In genomic region chr19:42147769-42148568, GRCm38 (mm10) we compare ENCODE assay signal across 8 mouse cellular contexts. TPM values are rescaled to one million over a fixed set of nuclear protein-coding genes. Genes with fewer than 3 reads are reported as not detected.
DNase-seq lines count a peak whose midpoint lies in the region; ATAC-seq lines count a peak whose summit lies in the region.

No protein-coding gene starts in this region.

- H3K4me2 ChIP-seq in midbrain, embryonic 16.5 days (ENCODE audit: low read length): peak overlapping the region; percentile 83
- H3K4me2 ChIP-seq in stomach, embryonic 14.5 days (replicated peaks; ENCODE audit: low read depth, low read length): peak overlapping the region; percentile 90

- 0 out of 2 replicates have a peak, but pooled peaks cover 2% of the 10 kb centered on the region for H3K4me1 ChIP-seq in midbrain, embryonic 16.5 days (ENCODE audit: control insufficient read depth, insufficient read depth, low read length)
- peaks cover 38% of the 10 kb centered on the region for H3K4me1 ChIP-seq in stomach, embryonic 14.5 days (ENCODE audit: control insufficient read depth, insufficient read depth, low read length)

- peaks cover 15% of the 10 kb centered on the region for H3K27me3 ChIP-seq in midbrain, embryonic 16.5 days (ENCODE audit: control insufficient read depth, insufficient read depth, low read depth, low read length)
- H3K27me3 ChIP-seq in stomach, embryonic 14.5 days (ENCODE audit: control insufficient read depth, insufficient read depth, low read length): no peaks in the 10 kb centered on the region

- peak; percentile 62 to 66 for DNase-seq in layer of hippocampus, postnatal 10 days (ENCODE audit: low spot score in 2 of 2)
- DNase-seq in layer of hippocampus, adult 11-12 months (ENCODE audit: low spot score): no peak
- DNase-seq in cerebellum, postnatal 14 days: peak; percentile 67 to 73
- DNase-seq in gastrocnemius, postnatal 25 days: peak; percentile 77
- DNase-seq in induced T-regulatory cell, adult 2 months (ENCODE audit: low read depth): peak; percentile 55
- DNase-seq in liver: peak; percentile 34

- H3K9me3 ChIP-seq in midbrain, embryonic 16.5 days (replicated peaks; ENCODE audit: control insufficient read depth, low read length, poor library complexity, severe bottlenecking): no peaks in the 10 kb centered on the region
- no peaks in the 10 kb centered on the region for H3K9me3 ChIP-seq in stomach, embryonic 14.5 days (ENCODE audit: control insufficient read depth, low read depth, low read length)

- H3K27ac ChIP-seq in midbrain, embryonic 16.5 days (ENCODE audit: low read length): peak overlapping the region; percentile 58
- H3K27ac ChIP-seq in stomach, embryonic 14.5 days (ENCODE audit: low read length): peak overlapping the region; percentile 85

- under 1% methylated on average over 63 of the region's 63 CpGs for WGBS in midbrain, embryonic 16.5 days
- WGBS in stomach, embryonic 14.5 days: under 1% methylated on average over 62 of the region's 63 CpGs

- H3K4me3 ChIP-seq in midbrain, embryonic 16.5 days (ENCODE audit: low read depth, low read length): peak overlapping the region; percentile 61
- peak overlapping the region; percentile 72 for H3K4me3 ChIP-seq in stomach, embryonic 14.5 days (ENCODE audit: low read depth, low read length)

- no peaks in the 10 kb centered on the region for H3K36me3 ChIP-seq in midbrain, embryonic 16.5 days (ENCODE audit: control insufficient read depth, insufficient read depth, low read length)
- H3K36me3 ChIP-seq in stomach, embryonic 14.5 days (ENCODE audit: control insufficient read depth, insufficient read depth, low read length): no peaks in the 10 kb centered on the region; the same call in 1 of the 2 replicates

- peak; percentile 59 for ATAC-seq in midbrain, embryonic 16.5 days
- 0 out of 2 replicates have a peak, but pooled peaks have one; percentile 7 for ATAC-seq in stomach, embryonic 14.5 days (ENCODE audit: insufficient number of reproducible peaks, insufficient read depth, low FRiP score, low read depth)

- H3K9ac ChIP-seq in midbrain, embryonic 16.5 days (ENCODE audit: low read depth, low read length): peak overlapping the region; percentile 77
- H3K9ac ChIP-seq in stomach, embryonic 14.5 days (replicated peaks; ENCODE audit: low read depth, low read length): peak overlapping the region; percentile 80

RNA-seq across cellular contexts. Expression of gene Marveld1, which starts 0.8 kb away (rescaled TPM):
- 10 to 100 TPM in 1 of 2 experiments, 1 to 10 TPM in 1; 9.9 to 12.9 TPM for total RNA-seq in layer of hippocampus, postnatal 10 days (2021)
- total RNA-seq in gastrocnemius, postnatal 25 days (2021): 10 to 100 TPM in 1 of 2 experiments, 1 to 10 TPM in 1; 6.8 to 11.8 TPM
- 1.4 and 1.8 TPM in 2 replicates for polyA plus RNA-seq in midbrain, embryonic 16.5 days (2015; fragmentation: Nextera tagmentation; extraction: Ambion mirVana)
- 13.2 and 15.6 TPM in 2 replicates for polyA plus RNA-seq in stomach, embryonic 14.5 days (2014; fragmentation: Nextera tagmentation; extraction: Ambion mirVana)

RNA-seq across cellular contexts. Expression of gene Zfyve27, which starts 15.8 kb away (rescaled TPM):
- 100 to 1,000 TPM in 1 of 2 experiments, 10 to 100 TPM in 1; 86.9 to 124 TPM for total RNA-seq in layer of hippocampus, postnatal 10 days (2021)
- total RNA-seq in gastrocnemius, postnatal 25 days (2021): 10 to 100 TPM; 10.3 to 12.0 TPM
- 64.9 and 65.7 TPM in 2 replicates for polyA plus RNA-seq in midbrain, embryonic 16.5 days (2015; fragmentation: Nextera tagmentation; extraction: Ambion mirVana)
- polyA plus RNA-seq in stomach, embryonic 14.5 days (2014; fragmentation: Nextera tagmentation; extraction: Ambion mirVana): 15.7 and 20.0 TPM in 2 replicates

RNA-seq across cellular contexts. Expression of gene Avpi1, which starts 19.1 kb away (rescaled TPM):
- total RNA-seq in layer of hippocampus, postnatal 10 days (2021): 10 to 100 TPM; 15.8 to 18.0 TPM
- 1 to 10 TPM; 8.4 to 9.3 TPM for total RNA-seq in gastrocnemius, postnatal 25 days (2021)
- 4.9 and 8.3 TPM in 2 replicates for polyA plus RNA-seq in midbrain, embryonic 16.5 days (2015; fragmentation: Nextera tagmentation; extraction: Ambion mirVana)
- polyA plus RNA-seq in stomach, embryonic 14.5 days (2014; fragmentation: Nextera tagmentation; extraction: Ambion mirVana): 44.2 and 46.9 TPM in 2 replicates

RNA-seq across cellular contexts. Expression of gene Sfrp5, which starts 54.1 kb away (rescaled TPM):
- under 1 TPM in 1 of 2 experiments, not detected in 1; 0.18 TPM for total RNA-seq in layer of hippocampus, postnatal 10 days (2021)
- total RNA-seq in gastrocnemius, postnatal 25 days (2021): 1 to 10 TPM; 4.0 to 5.7 TPM
- 1.4 and 2.1 TPM in 2 replicates for polyA plus RNA-seq in midbrain, embryonic 16.5 days (2015; fragmentation: Nextera tagmentation; extraction: Ambion mirVana)
- polyA plus RNA-seq in stomach, embryonic 14.5 days (2014; fragmentation: Nextera tagmentation; extraction: Ambion mirVana): 11.1 and 13.0 TPM in 2 replicates

RNA-seq across cellular contexts. Expression of gene Pi4k2a, which starts 57.7 kb away (rescaled TPM):
- total RNA-seq in layer of hippocampus, postnatal 10 days (2021): 10 to 100 TPM; 47.4 to 48.7 TPM
- total RNA-seq in gastrocnemius, postnatal 25 days (2021): 10 to 100 TPM; 10.4 to 12.2 TPM
- 27.8 and 28.5 TPM in 2 replicates for polyA plus RNA-seq in midbrain, embryonic 16.5 days (2015; fragmentation: Nextera tagmentation; extraction: Ambion mirVana)
- 17.2 and 22.7 TPM in 2 replicates for polyA plus RNA-seq in stomach, embryonic 14.5 days (2014; fragmentation: Nextera tagmentation; extraction: Ambion mirVana)

Comparison
In these comparisons a context has a peak if more than half of its experiments do, and no peak if none do; other contexts are left out.
1. RNA of gene Zfyve27, which starts 15.8 kb away (total RNA-seq): 86.9 to 124 TPM in layer of hippocampus, postnatal 10 days; 10.3 to 12.0 TPM in gastrocnemius, postnatal 25 days; every median in the first group is over 4 times any median in the second.